Mouse (Mus musculus): ENCODE measurements around the gene Plxna4. TPM values are rescaled to one million over a fixed set of nuclear protein-coding genes. Genes with fewer than 3 reads are reported as not detected.

Gene Plxna4
- polyA plus RNA-seq, 1 experiment from 2014 or later: 0.91 TPM

GRCm38 (mm10) chr6:32184402-32184985 lies 403.5 kb downstream of the Plxna4 start:
- 89% methylated on average over 4 of the region's 4 CpGs for WGBS
- TF ChIP-seq CTCF (IDR thresholded peaks at IDR 0.05; ENCODE audit: low read depth): no peak
- no peaks in the 10 kb centered on the region for H3K4me1 ChIP-seq (replicated peaks; ENCODE audit: control insufficient read depth, insufficient read depth, low read length)
- ATAC-seq: no peak
- H3K9me3 ChIP-seq (ENCODE audit: control insufficient read depth): no peaks in the 10 kb centered on the region
- no peaks in the 10 kb centered on the region for H3K27me3 ChIP-seq (replicated peaks; ENCODE audit: control insufficient read depth, insufficient read depth, low read length)
- no peak overlapping the region for H3K4me2 ChIP-seq (replicated peaks; ENCODE audit: low read depth)
- no peaks in the 10 kb centered on the region for H3K36me3 ChIP-seq (ENCODE audit: control insufficient read depth, insufficient read depth)
- no peak overlapping the region for H3K27ac ChIP-seq (ENCODE audit: low read depth, low read length)
- H3K4me3 ChIP-seq (ENCODE audit: low read depth, low read length): no peak overlapping the region
- no peak overlapping the region for H3K9ac ChIP-seq (ENCODE audit: low read depth, low read length)

- WGBS: 65% methylated on average over 6 of the region's 6 CpGs
- no peak overlapping the region for H3K27ac ChIP-seq (ENCODE audit: low read depth, low read length)
- TF ChIP-seq CTCF (IDR thresholded peaks at IDR 0.05; ENCODE audit: low read depth): no peak
- no peaks in the 10 kb centered on the region for H3K4me1 ChIP-seq (replicated peaks; ENCODE audit: control insufficient read depth, insufficient read depth, low read length)
- H3K36me3 ChIP-seq (ENCODE audit: control insufficient read depth, insufficient read depth): no peaks in the 10 kb centered on the region
- no peak overlapping the region for H3K4me3 ChIP-seq (ENCODE audit: low read depth, low read length)
- no peak for ATAC-seq
- H3K27me3 ChIP-seq (replicated peaks; ENCODE audit: control insufficient read depth, insufficient read depth, low read length): no peaks in the 10 kb centered on the region
- no peak overlapping the region for H3K4me2 ChIP-seq (replicated peaks; ENCODE audit: low read depth)
- no peaks in the 10 kb centered on the region for H3K9me3 ChIP-seq (ENCODE audit: control insufficient read depth)
- no peak overlapping the region for H3K9ac ChIP-seq (ENCODE audit: low read depth, low read length)
Measured at GRCm38 (mm10) chr6:32183651-32184185, 404.3 kb downstream of the Plxna4 start.

GRCm38 (mm10) chr6:32180012-32180358 lies 408.0 kb downstream of the Plxna4 start:
- H3K9ac ChIP-seq (ENCODE audit: low read depth, low read length): no peak overlapping the region
- H3K4me3 ChIP-seq (ENCODE audit: low read depth, low read length): no peak overlapping the region
- H3K4me2 ChIP-seq (replicated peaks; ENCODE audit: low read depth): no peak overlapping the region
- no peaks in the 10 kb centered on the region for H3K36me3 ChIP-seq (ENCODE audit: control insufficient read depth, insufficient read depth)
- no peaks in the 10 kb centered on the region for H3K9me3 ChIP-seq (ENCODE audit: control insufficient read depth)
- TF ChIP-seq CTCF (IDR thresholded peaks at IDR 0.05; ENCODE audit: low read depth): no peak
- ATAC-seq: no peak
- H3K27ac ChIP-seq (ENCODE audit: low read depth, low read length): no peak overlapping the region
- no peaks in the 10 kb centered on the region for H3K4me1 ChIP-seq (replicated peaks; ENCODE audit: control insufficient read depth, insufficient read depth, low read length)
- no peaks in the 10 kb centered on the region for H3K27me3 ChIP-seq (replicated peaks; ENCODE audit: control insufficient read depth, insufficient read depth, low read length)
- 83% methylated on average over 5 of the region's 5 CpGs for WGBS

- Histone ChIP-seq H3K27ac (ENCODE audit: low read depth, low read length) (no peak overlapping the region), H3K9me3 (ENCODE audit: control insufficient read depth) (no peaks in the 10 kb centered on the region), H3K36me3 (ENCODE audit: control insufficient read depth, insufficient read depth) (no peaks in the 10 kb centered on the region), H3K4me1 (replicated peaks; ENCODE audit: control insufficient read depth, insufficient read depth, low read length) (no peaks in the 10 kb centered on the region), H3K27me3 (replicated peaks; ENCODE audit: control insufficient read depth, insufficient read depth, low read length) (no peaks in the 10 kb centered on the region), H3K4me3 (ENCODE audit: low read depth, low read length) (no peak overlapping the region), H3K9ac (ENCODE audit: low read depth, low read length) (no peak overlapping the region), H3K4me2 (replicated peaks; ENCODE audit: low read depth) (no peak overlapping the region)
- TF ChIP-seq CTCF (IDR thresholded peaks at IDR 0.05; ENCODE audit: low read depth): no peak
- 89% methylated on average over 2 of the region's 2 CpGs for WGBS
- no peak for ATAC-seq
Measured at GRCm38 (mm10) chr6:32179346-32180011, 408.5 kb downstream of the Plxna4 start.

- Histone ChIP-seq H3K4me1 (replicated peaks; ENCODE audit: control insufficient read depth, insufficient read depth, low read length) (no peaks in the 10 kb centered on the region), H3K4me2 (replicated peaks; ENCODE audit: low read depth) (no peak overlapping the region), H3K9ac (ENCODE audit: low read depth, low read length) (no peak overlapping the region), H3K4me3 (ENCODE audit: low read depth, low read length) (no peak overlapping the region), H3K27me3 (replicated peaks; ENCODE audit: control insufficient read depth, insufficient read depth, low read length) (no peaks in the 10 kb centered on the region), H3K36me3 (ENCODE audit: control insufficient read depth, insufficient read depth) (no peaks in the 10 kb centered on the region), H3K27ac (ENCODE audit: low read depth, low read length) (no peak overlapping the region), H3K9me3 (ENCODE audit: control insufficient read depth) (no peaks in the 10 kb centered on the region)
- ATAC-seq: no peak
- 0 out of 2 replicates have a peak, but pooled peaks have one; percentile 2 for TF ChIP-seq CTCF (IDR thresholded peaks at IDR 0.05; ENCODE audit: low read depth)
- 57% methylated on average over 3 of the region's 3 CpGs for WGBS
Measured at GRCm38 (mm10) chr6:32177905-32178304, 410.1 kb downstream of the Plxna4 start.

GRCm38 (mm10) chr6:32167725-32168124 lies 420.3 kb downstream of the Plxna4 start:
- no peaks in the 10 kb centered on the region for H3K9me3 ChIP-seq (ENCODE audit: control insufficient read depth)
- no peaks in the 10 kb centered on the region for H3K4me1 ChIP-seq (replicated peaks; ENCODE audit: control insufficient read depth, insufficient read depth, low read length)
- no peak overlapping the region for H3K4me3 ChIP-seq (ENCODE audit: low read depth, low read length)
- H3K27ac ChIP-seq (ENCODE audit: low read depth, low read length): no peak overlapping the region
- H3K4me2 ChIP-seq (replicated peaks; ENCODE audit: low read depth): no peak overlapping the region
- 70% methylated on average over 1 of the region's 1 CpGs for WGBS
- H3K9ac ChIP-seq (ENCODE audit: low read depth, low read length): no peak overlapping the region
- no peak for TF ChIP-seq CTCF (IDR thresholded peaks at IDR 0.05; ENCODE audit: low read depth)
- no peaks in the 10 kb centered on the region for H3K36me3 ChIP-seq (ENCODE audit: control insufficient read depth, insufficient read depth)
- H3K27me3 ChIP-seq (replicated peaks; ENCODE audit: control insufficient read depth, insufficient read depth, low read length): no peaks in the 10 kb centered on the region
- ATAC-seq: no peak
